Mouse (Mus musculus) MEL (cell line): Measurements from ENCODE around the gene Tmem132e.

Experiments
- CTCF ChIP-seq, 3 experiments: IDR thresholded peaks in 2 of 3; conservative IDR thresholded peaks in 1 of 3; 2 replicates each; pipeline ENCODE4 v1.5.1; 2011 to 2012; ENCODE audit warnings: low read length in 3 of 3, low read depth in 2 of 3, mild to moderate bottlenecking in 2 of 3, improper control_type of control experiment in 1 of 3, inconsistent platforms in 1 of 3, mixed read lengths in 1 of 3, moderate library complexity in 1 of 3; ENCODE audit not compliant: control insufficient read depth in 1 of 3, insufficient read depth in 1 of 3, poor library complexity in 1 of 3, severe bottlenecking in 1 of 3
- E2F4 ChIP-seq: IDR thresholded peaks from 2 replicates; pipeline ENCODE4 v1.6.1; 2011; ENCODE audit warnings: low read depth, low read length, improper control_type of control experiment, borderline replicate concordance
- EP300 ChIP-seq, 2 experiments: IDR thresholded peaks; 2 replicates each; pipeline ENCODE4 v1.6.1; 2011; ENCODE audit warnings: improper control_type of control experiment in 2 of 2, low read length in 2 of 2, low read depth in 1 of 2, mild to moderate bottlenecking in 1 of 2
- MAFK ChIP-seq: IDR thresholded peaks from 2 replicates; pipeline ENCODE4 v1.6.1; 2011; ENCODE audit warnings: low read depth, mild to moderate bottlenecking, low read length, improper control_type of control experiment, borderline replicate concordance
- MEF2A ChIP-seq: IDR thresholded peaks from 2 replicates; pipeline ENCODE4 v1.6.1; 2014; ENCODE audit warnings: low read depth, mild to moderate bottlenecking, inconsistent platforms, low read length, improper control_type of control experiment; ENCODE audit not compliant: poor library complexity, insufficient replicate concordance, severe bottlenecking; ENCODE audit errors: extremely low read depth
- POLR2A ChIP-seq, 2 experiments: IDR thresholded peaks; 2 replicates each; pipeline ENCODE4 v1.6.1; 2011 to 2012; ENCODE audit warnings: low read length in 2 of 2, mild to moderate bottlenecking in 2 of 2, control low read depth in 1 of 2, improper control_type of control experiment in 1 of 2, low read depth in 1 of 2, moderate library complexity in 1 of 2; ENCODE audit not compliant: control insufficient read depth in 1 of 2, insufficient read depth in 1 of 2, poor library complexity in 1 of 2
- UBTF ChIP-seq: IDR thresholded peaks from 2 replicates; pipeline ENCODE4 v1.6.1; 2012; ENCODE audit warnings: low read depth, mild to moderate bottlenecking, inconsistent platforms, low read length, improper control_type of control experiment, moderate library complexity, borderline replicate concordance; ENCODE audit not compliant: insufficient read depth
- ZKSCAN1 ChIP-seq: IDR thresholded peaks from 2 replicates; pipeline ENCODE4 v1.6.1; 2012; ENCODE audit warnings: low read depth, mild to moderate bottlenecking, inconsistent platforms, low read length, improper control_type of control experiment, moderate library complexity

DNA sequence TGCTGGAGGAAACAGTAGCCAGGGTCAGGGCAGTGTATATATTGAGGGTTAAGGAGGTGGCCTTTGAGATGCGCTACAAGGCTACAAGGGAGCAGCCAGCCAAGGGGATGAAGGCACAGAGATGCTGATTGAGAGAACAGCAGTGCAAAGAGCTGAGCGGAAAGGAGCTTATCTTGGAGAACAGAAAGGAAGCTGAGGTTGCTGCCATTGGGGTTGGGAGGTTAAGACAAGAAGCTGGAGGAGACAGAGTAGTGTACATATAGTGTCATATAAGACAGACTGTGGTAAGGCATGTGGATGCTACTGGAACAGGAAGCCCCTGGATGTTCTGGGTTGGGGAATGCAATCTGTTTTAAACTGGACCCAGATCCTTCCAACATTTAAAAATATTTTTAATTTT, 47.8 kb upstream of the Tmem132e start:
- TF ChIP-seq CTCF (IDR thresholded peaks at IDR 0.05 in 2 of 3, conservative IDR thresholded peaks at IDR 0.05 in 1 of 3; ENCODE audit: control insufficient read depth in 1 of 3, insufficient read depth in 1 of 3, low read depth in 2 of 3, low read length in 3 of 3, poor library complexity in 1 of 3, severe bottlenecking in 1 of 3) (no peak), E2F4 (no peak), POLR2A (IDR thresholded peaks at IDR 0.05; ENCODE audit: control insufficient read depth in 1 of 2, insufficient read depth in 1 of 2, low read depth in 1 of 2, low read length in 2 of 2, poor library complexity in 1 of 2) (no peak), EP300 (IDR thresholded peaks at IDR 0.05; ENCODE audit: low read depth in 1 of 2, low read length in 2 of 2) (no peak), MAFK (no peak), ZKSCAN1 (no peak), MEF2A (no peak), UBTF (no peak)
